Mouse (Mus musculus): Measurements from ENCODE around the gene Nelfa. TPM values are rescaled to one million over a fixed set of nuclear protein-coding genes. Genes with fewer than 3 reads are reported as not detected.
"Not testable (repeated sequence)": the region's sequence is repeated elsewhere in the genome, so short reads cannot be mapped to it uniquely, and the experiment has no call there.

Nelfa gene
- total RNA-seq (2021) = 1 to 10 TPM; 6.1 to 6.6 TPM
- long read RNA-seq, experiment 1, transcript Nelfa-201 (11 exons, 2,580 nt) = major isoform, 5 of 6 reads
- long read RNA-seq, experiment 1, partial matches to known transcripts = 1 of 6 reads
- long read RNA-seq, experiment 1, other reads (novel, unspliced or antisense) = 0 of 6 reads
- long read RNA-seq, experiment 2, transcript Nelfa-201 (11 exons, 2,580 nt) = major isoform, 6 of 7 reads
- long read RNA-seq, experiment 2, partial matches to known transcripts = 1 of 7 reads
- long read RNA-seq, experiment 2, other reads (novel, unspliced or antisense) = 0 of 7 reads

DNA sequence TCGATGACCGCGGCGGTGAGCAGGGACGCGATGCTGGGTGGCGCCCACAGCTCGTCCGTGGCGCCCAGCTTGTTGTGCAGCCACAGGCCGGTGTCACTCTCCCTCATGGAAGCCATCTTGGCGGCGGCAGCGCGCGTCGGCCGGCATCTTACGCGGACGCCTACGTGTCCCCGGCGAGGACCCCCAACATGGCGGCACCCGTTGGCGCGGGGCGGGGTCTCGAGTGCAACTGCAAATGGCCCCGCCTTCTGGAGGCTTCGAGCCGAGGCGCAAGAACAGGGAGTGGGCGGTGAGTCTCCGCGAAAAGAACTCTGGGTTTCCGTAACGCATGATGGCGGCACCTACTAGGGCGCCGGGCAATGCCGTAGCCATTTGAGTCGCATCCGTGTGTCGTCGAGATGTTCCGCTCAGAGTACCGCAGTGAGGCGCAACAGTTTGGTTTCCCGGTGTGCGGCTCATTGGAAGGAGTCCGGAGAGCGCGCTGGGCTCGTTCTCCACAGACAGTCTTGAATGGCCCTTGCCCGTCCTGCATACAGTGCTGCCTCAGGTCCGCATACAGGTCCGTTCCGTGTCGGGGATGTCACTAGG is at the start of gene Nelfa:
Gene Nelfa (minus strand): TSS at position 294 of the 588 bp plus-strand sequence.
- intact Hi-C loops (cut with DNase I) = loop anchor here (10.0 kb wide), 1 partner anchor 249 kb away; the partner anchor contains the start of gene Mxd4
- peak; percentile 98 for DNase-seq

DNA sequence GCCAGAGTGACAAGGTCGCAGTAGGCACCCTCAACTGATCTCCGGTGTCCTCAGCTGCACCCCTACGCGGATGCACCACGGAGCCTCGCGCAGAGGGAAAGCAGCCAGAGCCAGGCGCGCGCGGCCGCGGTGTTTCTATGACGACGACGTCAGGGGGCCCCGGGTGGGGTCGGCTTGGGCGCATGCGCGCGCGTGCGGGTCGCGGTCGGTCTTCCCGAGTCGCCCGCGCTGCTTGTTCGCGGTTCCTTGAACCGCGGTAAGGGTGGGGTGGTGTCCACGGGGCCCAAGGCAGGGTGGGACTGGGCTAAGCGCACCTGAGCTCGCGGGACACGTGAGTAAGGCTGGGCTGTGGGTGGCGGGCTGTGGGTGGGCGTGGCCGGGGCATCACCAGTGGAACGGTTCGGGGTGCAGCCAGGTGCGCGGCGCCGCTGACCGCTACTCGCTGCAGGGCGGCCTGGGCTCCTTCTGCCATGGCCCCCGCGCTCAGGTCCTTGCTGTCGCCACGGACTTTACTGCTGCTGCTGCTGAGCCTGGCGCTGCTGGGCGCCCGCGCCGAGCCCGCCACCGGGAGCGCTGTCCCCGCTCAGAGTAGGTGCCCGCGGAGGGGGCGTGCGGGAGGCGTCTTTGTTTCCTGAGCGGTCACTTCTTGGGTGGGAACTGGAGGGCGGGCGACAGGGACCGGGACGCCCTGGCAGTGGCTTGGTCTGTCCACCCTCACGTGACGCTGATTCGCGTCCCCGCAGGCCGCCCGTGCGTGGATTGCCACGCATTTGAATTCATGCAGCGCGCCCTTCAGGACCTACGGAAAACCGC is 47.3 kb upstream of the Nelfa start, which contains the start of gene Gm1673:
Gene Gm1673 (plus strand): TSS at position 125 of the 813 bp plus-strand sequence.
- intact Hi-C loops (cut with DNase I) = no loop called here
- DNase-seq = peak; percentile 42 to 57

- DNase-seq = no peak
- intact Hi-C loops (cut with DNase I) = no loop called here
These were observed 46.6 kb upstream of the Nelfa start for GRCm38 (mm10) chr5:33982731-33983259.

DNA sequence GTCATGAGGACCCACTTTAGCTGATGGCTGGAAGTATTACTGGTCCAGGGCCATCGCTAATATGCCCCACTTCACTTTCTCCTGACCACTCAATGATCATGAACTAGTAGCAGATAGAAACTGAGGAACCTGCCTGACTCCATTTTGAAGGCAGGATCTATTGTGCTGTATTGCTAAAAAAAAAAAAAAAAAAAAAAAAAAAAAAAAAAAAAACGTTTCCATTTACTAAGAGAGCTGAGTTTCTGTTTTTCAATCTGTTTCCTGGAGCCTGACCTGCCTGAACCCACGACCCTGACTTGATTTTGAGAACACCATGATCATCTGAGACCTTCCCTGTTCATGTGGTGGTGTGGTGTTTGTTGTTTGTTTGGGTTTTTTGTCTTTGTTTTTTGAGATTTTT is 40.1 kb upstream of the Nelfa start:
- DNase-seq = no peak
- intact Hi-C loops (cut with DNase I) = no loop called here

DNA sequence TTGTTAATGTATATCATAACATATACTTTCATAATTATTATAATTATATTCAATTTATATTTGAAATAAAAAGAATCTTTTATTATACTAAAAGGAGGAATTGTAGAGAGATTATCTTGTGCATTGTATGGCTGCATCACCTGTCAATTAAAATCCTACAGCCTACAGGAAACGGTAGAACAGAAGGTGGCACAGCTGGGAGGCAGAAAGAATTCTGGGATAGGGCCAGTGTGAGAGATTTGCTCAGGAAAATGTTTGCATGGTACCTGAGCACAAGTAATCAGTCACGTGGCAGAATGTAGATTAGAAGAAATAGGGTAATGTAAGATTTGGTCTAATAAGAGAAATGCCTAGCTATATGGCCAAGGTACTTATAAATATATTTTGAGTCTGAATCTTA is 38.5 kb upstream of the Nelfa start:
- DNase-seq = no peak
- intact Hi-C loops (cut with DNase I) = no loop called here

- intact Hi-C loops (cut with DNase I) = no loop called here
These were observed 23.2 kb upstream of the Nelfa start for GRCm38 (mm10) chr5:33959382-33959781.

GRCm38 (mm10) chr5:33955868-33956267 is 19.7 kb upstream of the Nelfa start:
- DNase-seq = no peak
- intact Hi-C loops (cut with DNase I) = no loop called here

More at GRCm38 (mm10) chr5:33959382-33959781, 23.2 kb upstream of the Nelfa start:
- no peak for DNase-seq

GRCm38 (mm10) chr5:33954354-33954753 is 18.1 kb upstream of the Nelfa start:
- peak; percentile 42 to 75 for DNase-seq
- intact Hi-C loops (cut with DNase I) = loop anchor here (5.0 kb wide), 1 partner anchor 277 kb away; no protein-coding TSS in a partner anchor

- DNase-seq = no peak
- intact Hi-C loops (cut with DNase I) = loop anchor here (5.0 kb wide), 1 partner anchor 276 kb away; no protein-coding TSS in a partner anchor
These were observed 17.4 kb upstream of the Nelfa start for GRCm38 (mm10) chr5:33953471-33954185.

- DNase-seq = no peak
- intact Hi-C loops (cut with DNase I) = no loop called here
These were observed 12.1 kb upstream of the Nelfa start for GRCm38 (mm10) chr5:33948314-33948713.

GRCm38 (mm10) chr5:33947035-33947434 is 10.8 kb upstream of the Nelfa start:
- DNase-seq; intact Hi-C loops (cut with DNase I): not testable (repeated sequence)

- intact Hi-C loops (cut with DNase I) = loop anchor here (10.0 kb wide), 1 partner anchor 246 kb away; the partner anchor contains the start of gene Mxd4
- DNase-seq = no peak
These were observed 2.2 kb upstream of the Nelfa start for GRCm38 (mm10) chr5:33938448-33938847.

DNA sequence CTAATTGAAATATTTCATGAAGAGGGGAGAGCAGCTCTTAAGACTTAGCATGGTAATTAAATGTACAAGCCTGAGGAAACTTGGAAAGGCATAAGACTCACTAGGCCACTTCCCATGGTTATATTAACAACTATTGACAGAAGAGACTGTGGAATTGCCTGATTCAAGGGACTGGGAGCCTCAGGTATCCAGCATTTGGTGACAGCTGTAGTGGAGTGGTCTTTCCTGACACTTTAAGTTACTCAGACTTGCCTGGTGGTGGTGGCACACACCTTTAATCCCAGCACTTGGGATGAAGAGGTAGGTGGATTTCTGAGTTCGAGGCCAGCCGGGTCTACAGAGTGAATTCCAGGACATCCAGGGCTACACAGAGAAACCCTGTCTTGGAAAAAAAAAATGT is 1.0 kb upstream of the Nelfa start:
- intact Hi-C loops (cut with DNase I) = loop anchor here (10.0 kb wide), 1 partner anchor 248 kb away; the partner anchor contains the start of gene Mxd4
- DNase-seq = no peak

- intact Hi-C loops (cut with DNase I) = loop anchor here (10.0 kb wide), 1 partner anchor 249 kb away; the partner anchor contains the start of gene Mxd4
These were observed 507 bp downstream of the Nelfa start for GRCm38 (mm10) chr5:33935700-33936111.

DNA sequence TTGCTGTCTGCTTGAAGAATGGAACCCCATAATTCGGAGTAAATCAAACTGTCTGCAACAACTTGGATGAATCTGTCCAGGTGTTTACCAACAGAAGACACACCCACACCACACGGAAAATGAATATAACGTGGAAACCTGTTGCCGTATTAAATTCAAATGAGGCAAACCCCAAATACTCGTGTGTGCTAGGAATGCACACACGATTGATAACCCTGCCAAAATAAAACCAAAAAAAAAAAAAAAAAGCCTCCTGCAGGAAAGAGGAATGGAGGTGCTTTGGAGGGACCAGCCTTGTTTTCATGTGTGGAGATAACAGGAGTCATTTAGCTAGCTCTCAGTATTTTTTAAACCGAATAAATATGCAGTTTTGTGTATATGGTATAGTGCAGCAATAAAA is 1.3 kb downstream of the Nelfa start:
- DNase-seq = no peak
- intact Hi-C loops (cut with DNase I) = loop anchor here (10.0 kb wide), 1 partner anchor 250 kb away; the partner anchor contains the start of gene Mxd4

More at GRCm38 (mm10) chr5:33935700-33936111, 507 bp downstream of the Nelfa start:
- no peak for DNase-seq

DNA sequence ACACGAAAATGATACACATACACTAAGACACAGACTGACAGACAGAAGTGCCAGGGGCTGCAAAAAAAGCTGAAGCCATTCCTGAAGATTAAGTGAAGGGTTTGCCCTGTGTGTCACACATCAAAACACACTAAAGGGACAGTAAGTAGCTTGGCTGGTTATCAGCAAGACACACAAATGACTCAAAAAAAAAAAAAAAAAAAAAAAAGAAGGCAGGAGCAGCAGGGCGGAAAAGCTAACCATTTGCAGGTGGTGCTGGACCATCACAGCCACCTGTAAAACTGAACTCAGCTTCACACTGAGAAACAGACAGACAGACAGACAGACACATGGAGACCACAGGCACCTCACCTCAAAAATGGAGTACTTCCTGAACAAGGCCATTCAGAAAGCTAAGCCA is 2.1 kb downstream of the Nelfa start:
- intact Hi-C loops (cut with DNase I) = loop anchor here (10.0 kb wide), 1 partner anchor 251 kb away; the partner anchor contains the start of gene Mxd4
- DNase-seq = no peak

GRCm38 (mm10) chr5:33932413-33932812 is 3.8 kb downstream of the Nelfa start:
- no peak for DNase-seq
- intact Hi-C loops (cut with DNase I) = loop anchor here (10.0 kb wide), 1 partner anchor 252 kb away; the partner anchor contains the start of gene Mxd4

GRCm38 (mm10) chr5:33926170-33926569 is 10.0 kb downstream of the Nelfa start:
- DNase-seq = no peak
- intact Hi-C loops (cut with DNase I) = no loop called here

GRCm38 (mm10) chr5:33922566-33922965 is 13.6 kb downstream of the Nelfa start:
- DNase-seq = no peak
- intact Hi-C loops (cut with DNase I) = no loop called here
